Mouse (Mus musculus): ENCODE measurements at regions not wholly inside any gene's neighbourhood (a gene's known extent, or its start where the extent isn't known, plus 50 kb on each side); places are given as distances from the start of the nearest gene placed in this dataset.

DNA sequence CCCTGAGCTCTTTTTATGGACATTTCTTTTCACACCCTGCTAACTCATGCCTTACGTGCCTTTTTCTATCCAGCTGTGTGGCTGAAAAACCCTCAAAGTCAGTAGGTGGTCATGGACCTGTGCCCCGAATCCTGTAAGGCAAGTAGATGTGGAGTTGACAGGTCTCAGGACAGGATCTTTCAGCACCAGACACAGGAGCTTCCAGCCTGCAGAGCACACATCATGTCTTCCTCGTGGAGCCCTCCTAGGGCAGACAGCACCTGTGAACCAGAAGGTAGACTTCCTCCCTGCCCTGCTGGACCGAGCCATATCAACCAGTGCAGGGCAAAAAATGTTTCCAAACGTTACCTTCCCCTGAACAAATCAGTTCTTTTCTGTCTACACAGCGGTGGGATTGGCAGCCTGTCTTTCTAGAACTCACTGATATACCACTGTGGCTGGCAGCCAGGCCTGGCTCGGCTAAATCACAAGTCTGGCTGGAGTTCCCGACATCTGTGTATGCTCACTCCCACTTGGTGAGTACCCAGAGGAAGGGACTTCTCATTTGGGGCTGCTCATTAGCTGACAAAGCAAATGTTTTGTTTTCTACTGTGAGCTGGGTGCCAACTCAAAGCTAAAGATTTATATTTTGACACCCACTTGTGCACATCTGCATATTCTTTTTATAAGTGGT is 336.0 kb downstream of the Foxa2 start:
- Histone ChIP-seq H3K36me3 (no peaks in the 10 kb centered on the region), H3K9me3 (no peaks in the 10 kb centered on the region), H3K27me3 (no peaks in the 10 kb centered on the region), H3K9ac (replicated peaks) (no peak overlapping the region), H3K4me1 (peaks cover 7% of the 10 kb centered on the region; the same call in 1 of the 2 replicates), H3K4me3 (no peak overlapping the region), H3K27ac (replicated peaks) (no peak overlapping the region), H3K4me2 (replicated peaks) (no peak overlapping the region)
- peak; percentile 71 for ATAC-seq (replicated peaks)
- WGBS = 50% methylated on average over 8 of the region's 8 CpGs

DNA sequence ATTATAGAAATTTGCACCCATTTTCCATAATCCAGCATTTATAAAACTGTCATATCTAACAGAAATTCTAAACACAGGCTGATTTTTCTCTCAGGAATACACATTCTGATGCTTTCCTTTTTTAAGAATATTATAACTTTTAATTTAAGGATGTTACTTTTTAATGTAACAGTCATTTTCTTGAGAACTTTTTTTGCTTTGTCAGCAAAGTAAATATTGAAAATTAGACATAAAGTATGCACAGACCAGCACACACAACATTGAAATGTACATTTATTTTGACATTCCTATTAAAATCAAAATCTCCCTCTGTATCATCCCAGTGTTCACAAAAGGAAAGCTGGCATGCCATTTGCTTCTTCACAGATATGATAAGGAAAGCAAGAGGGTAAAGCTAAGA is 337.0 kb downstream of the Foxa2 start:
- no peak overlapping the region for H3K9ac ChIP-seq (replicated peaks)
- H3K27me3 ChIP-seq = no peaks in the 10 kb centered on the region

DNA sequence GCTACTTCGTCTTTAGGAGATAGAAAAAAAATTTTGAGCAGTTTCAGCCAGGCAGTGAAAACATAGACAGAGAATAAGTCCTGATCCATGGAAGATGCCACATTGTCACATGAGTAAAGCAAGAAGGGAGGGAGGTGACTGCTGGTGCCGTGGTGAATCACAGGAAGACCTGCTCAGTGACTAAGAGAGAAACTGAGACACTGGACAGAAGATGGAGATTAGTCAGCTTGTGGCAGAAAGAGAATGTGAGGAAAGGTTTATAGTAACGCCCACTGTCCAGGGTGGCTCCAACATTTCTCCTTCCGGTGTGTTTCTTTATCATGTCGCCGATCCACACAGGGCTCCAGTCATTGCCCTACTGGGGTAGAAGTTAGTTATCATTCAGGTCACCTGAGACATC is 339.6 kb downstream of the Foxa2 start:
- Histone ChIP-seq H3K4me3 (no peak overlapping the region), H3K27ac (replicated peaks) (no peak overlapping the region), H3K4me1 (peaks cover 16% of the 10 kb centered on the region; the same call in 1 of the 2 replicates), H3K9ac (replicated peaks) (no peak overlapping the region), H3K9me3 (no peaks in the 10 kb centered on the region), H3K27me3 (no peaks in the 10 kb centered on the region), H3K4me2 (replicated peaks) (no peak overlapping the region), H3K36me3 (no peaks in the 10 kb centered on the region)
- 88% methylated on average over 6 of the region's 6 CpGs for WGBS
- ATAC-seq (replicated peaks) = no peak

More for the DNA sequence above, 337.0 kb downstream of the Foxa2 start:
- ATAC-seq (replicated peaks) = no peak
- Histone ChIP-seq H3K4me3 (no peak overlapping the region), H3K36me3 (no peaks in the 10 kb centered on the region), H3K9me3 (no peaks in the 10 kb centered on the region), H3K4me2 (replicated peaks) (no peak overlapping the region), H3K4me1 (peaks cover 7% of the 10 kb centered on the region; the same call in 1 of the 2 replicates), H3K27ac (replicated peaks) (no peak overlapping the region)

DNA sequence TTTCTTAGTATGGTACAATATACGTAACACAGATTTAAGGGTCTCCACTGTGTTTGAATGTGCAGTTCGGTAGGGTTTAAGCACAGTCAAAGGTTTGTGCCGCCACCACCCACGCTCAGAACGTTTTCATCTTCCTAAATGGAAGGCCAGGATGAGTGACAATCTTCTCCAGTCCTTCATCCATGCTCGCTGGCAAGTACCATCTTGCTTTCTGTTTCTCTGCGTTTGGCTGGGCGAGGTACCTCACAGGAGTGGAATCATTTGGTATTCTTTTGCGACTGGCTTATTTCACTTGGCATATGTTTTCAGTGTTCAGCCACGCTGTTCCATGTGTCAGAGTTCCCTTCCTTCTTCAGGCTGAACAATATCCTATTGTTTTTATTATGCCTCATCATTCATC is 342.3 kb downstream of the Pax1 start:
- Histone ChIP-seq H3K27me3 (no peaks in the 10 kb centered on the region), H3K27ac (replicated peaks) (no peak overlapping the region), H3K36me3 (no peaks in the 10 kb centered on the region), H3K9me3 (no peaks in the 10 kb centered on the region), H3K4me1 (0 out of 2 replicates have a peak, but pooled peaks cover 8% of the 10 kb centered on the region), H3K4me3 (no peak overlapping the region), H3K4me2 (replicated peaks) (no peak overlapping the region), H3K9ac (replicated peaks) (no peak overlapping the region)
- WGBS = 73% methylated on average over 10 of the region's 10 CpGs
- no peak for ATAC-seq (replicated peaks)

DNA sequence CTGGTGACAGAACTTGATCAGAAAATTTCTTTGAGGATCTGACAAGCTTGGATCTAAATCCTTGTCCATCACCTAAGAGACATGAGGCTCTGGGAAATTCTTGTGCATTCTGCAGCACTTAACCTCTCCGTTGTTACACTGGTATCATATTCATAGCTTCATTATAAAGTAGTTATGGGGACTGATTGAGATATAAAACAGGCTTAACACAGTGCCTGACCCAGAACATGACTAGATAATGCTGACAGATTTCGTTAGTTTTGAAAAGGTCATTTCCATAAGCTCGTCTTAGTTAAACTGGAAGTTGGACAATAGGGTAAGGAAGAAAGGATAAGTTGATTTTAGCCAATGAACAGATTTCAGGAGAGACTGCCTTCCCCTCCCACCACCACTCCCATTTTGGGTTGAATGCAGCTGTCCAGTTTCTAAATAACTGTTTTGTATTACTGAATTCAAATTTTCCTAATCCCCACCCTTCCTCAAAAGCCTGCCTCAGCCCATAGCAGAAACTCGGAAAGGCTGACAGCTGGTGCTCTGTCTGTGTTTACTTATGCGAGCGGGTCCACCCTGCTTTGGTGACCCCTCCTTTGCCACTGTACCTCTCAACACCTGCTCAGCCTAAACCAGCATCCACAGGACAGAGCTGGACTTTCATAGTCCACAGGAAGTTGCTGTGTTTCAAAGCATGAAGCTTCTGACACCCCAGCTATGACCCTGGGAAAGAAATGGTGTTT is 340.8 kb downstream of the Pax1 start:
- H3K27ac ChIP-seq (replicated peaks) = no peak overlapping the region
- WGBS = 20% methylated on average over 6 of the region's 6 CpGs
- 0 out of 2 replicates have a peak, but pooled peaks have one; percentile 29 for ATAC-seq (replicated peaks)
- no peak overlapping the region for H3K9ac ChIP-seq (replicated peaks)
- H3K27me3 ChIP-seq = no peaks in the 10 kb centered on the region
- no peak overlapping the region for H3K4me3 ChIP-seq
- H3K36me3 ChIP-seq = no peaks in the 10 kb centered on the region
- H3K9me3 ChIP-seq = no peaks in the 10 kb centered on the region
- no peak overlapping the region for H3K4me2 ChIP-seq (replicated peaks)
- 0 out of 2 replicates have a peak, but pooled peaks cover 8% of the 10 kb centered on the region for H3K4me1 ChIP-seq

DNA sequence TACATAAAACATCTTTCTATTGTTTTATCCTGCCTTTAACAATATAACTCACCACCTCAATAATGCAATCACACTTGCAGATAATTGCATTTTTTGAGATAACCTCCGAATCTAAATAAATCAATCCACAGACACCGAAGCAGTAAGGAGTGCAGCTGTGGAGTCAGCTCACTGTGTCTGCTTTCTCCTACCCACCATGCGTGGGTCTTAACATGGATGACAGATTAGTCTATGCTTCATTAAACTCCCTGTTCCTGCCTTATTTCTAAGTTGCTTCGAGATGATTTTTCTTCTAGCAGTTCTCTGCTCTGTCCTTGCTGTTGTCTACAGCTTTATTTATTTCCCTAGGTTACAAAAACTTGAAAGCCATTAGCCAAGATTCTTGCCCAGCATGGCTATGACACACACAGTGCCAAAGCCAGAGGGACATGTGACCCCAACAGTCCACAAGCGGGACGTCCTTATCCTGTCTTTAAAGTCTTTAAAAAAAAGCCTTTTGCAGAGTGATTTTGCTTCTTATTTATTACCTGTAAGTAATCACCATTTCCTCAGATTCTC is 337.9 kb downstream of the Pax1 start:
- H3K36me3 ChIP-seq = no peaks in the 10 kb centered on the region
- no peak overlapping the region for H3K4me3 ChIP-seq
- H3K9ac ChIP-seq (replicated peaks) = no peak overlapping the region
- H3K27me3 ChIP-seq = no peaks in the 10 kb centered on the region
- no peaks in the 10 kb centered on the region for H3K9me3 ChIP-seq
- 71% methylated on average over 6 of the region's 6 CpGs for WGBS
- 0 out of 2 replicates have a peak, but pooled peaks cover 8% of the 10 kb centered on the region for H3K4me1 ChIP-seq
- H3K27ac ChIP-seq (replicated peaks) = no peak overlapping the region
- ATAC-seq (replicated peaks) = no peak
- H3K4me2 ChIP-seq (replicated peaks) = no peak overlapping the region

DNA sequence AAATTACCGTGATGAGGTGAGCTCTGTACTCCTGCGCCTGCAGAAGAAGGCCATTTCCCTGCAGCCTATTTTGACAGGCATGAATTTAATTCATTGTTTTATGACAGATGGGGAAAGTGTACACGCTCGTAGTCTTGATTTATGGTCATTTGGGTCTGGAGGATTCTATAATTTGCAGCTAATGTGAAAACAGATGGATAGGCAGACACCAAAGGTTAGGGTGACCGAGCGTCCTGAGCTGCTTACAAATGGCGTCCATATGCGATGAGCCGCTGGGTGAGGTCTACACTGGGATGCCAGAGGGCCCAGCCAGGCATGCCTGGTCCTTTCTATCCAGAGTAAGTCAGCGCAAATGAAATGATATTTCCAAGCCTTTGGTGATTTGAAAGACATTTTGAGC is 330.2 kb downstream of the Pax1 start:
- no peak overlapping the region for H3K4me3 ChIP-seq
- WGBS = 87% methylated on average over 10 of the region's 10 CpGs
- no peak overlapping the region for H3K9ac ChIP-seq (replicated peaks)
- H3K9me3 ChIP-seq = no peaks in the 10 kb centered on the region
- no peak overlapping the region for H3K4me2 ChIP-seq (replicated peaks)
- no peaks in the 10 kb centered on the region for H3K36me3 ChIP-seq
- H3K27ac ChIP-seq (replicated peaks) = no peak overlapping the region
- H3K27me3 ChIP-seq = no peaks in the 10 kb centered on the region
- ATAC-seq (replicated peaks) = no peak
- H3K4me1 ChIP-seq = no peaks in the 10 kb centered on the region

DNA sequence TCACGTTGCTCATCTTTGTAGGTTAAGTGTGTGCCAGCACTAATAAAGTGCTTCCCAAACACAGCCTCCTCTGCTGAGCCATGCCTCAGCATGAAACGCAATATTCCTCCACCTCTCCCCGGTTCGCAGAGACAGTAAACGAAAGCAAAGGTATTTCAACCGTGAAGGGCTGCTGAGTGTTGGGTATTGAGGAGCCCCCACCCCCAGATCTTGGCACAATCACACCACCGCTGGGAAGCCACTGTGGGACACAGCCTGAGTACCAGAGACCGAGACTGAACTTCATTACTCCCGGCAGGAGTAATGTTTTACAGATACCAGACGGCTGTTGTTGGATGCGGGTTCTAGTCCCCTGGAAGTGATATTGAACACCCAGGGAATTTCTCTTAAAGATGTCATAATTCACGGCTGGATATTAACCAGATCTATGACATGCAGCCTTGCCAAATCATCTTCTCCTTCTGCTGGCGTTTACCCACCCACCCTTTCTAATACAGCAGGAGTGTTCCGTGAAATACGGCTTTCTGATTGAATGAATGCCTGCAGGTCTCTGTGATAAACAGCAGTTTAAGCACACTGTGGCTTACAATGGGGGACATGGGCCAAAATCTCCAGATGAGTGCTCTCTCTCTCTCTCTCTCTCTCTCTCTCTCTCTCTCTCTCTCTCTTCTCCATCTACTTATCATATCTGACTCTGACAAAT is 328.9 kb downstream of the Pax1 start:
- WGBS = 67% methylated on average over 15 of the region's 15 CpGs
- no peak for ATAC-seq (replicated peaks)

DNA sequence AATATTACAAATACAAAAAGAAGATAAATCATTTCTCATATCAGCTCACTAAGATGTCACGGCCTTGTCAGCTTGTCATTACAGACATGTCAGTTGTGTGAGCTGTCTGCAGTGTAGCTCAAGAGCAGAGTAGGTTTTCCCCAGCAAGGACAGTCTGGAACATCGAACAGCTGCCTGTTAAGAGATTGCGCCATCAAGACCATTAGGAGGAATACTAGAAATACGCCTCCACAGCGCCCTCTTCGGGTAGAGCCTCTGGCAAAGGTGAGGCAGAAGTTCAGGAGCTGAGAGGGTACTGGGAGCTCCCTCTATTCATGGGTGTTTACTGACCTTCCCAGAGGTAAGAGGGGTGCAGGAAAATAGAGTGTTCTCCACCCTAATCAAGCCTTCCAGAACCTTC is 327.0 kb downstream of the Pax1 start:
- no peak for ATAC-seq (replicated peaks)
- no peak overlapping the region for H3K9ac ChIP-seq (replicated peaks)
- H3K36me3 ChIP-seq = no peaks in the 10 kb centered on the region
- no peaks in the 10 kb centered on the region for H3K27me3 ChIP-seq
- no peak overlapping the region for H3K4me3 ChIP-seq
- H3K9me3 ChIP-seq = no peaks in the 10 kb centered on the region
- H3K27ac ChIP-seq (replicated peaks) = no peak overlapping the region
- no peak overlapping the region for H3K4me2 ChIP-seq (replicated peaks)
- 19% methylated on average over 6 of the region's 6 CpGs for WGBS
- H3K4me1 ChIP-seq = no peaks in the 10 kb centered on the region

More for the DNA sequence above, 328.9 kb downstream of the Pax1 start:
- H3K27me3 ChIP-seq = no peaks in the 10 kb centered on the region
- H3K4me3 ChIP-seq = no peak overlapping the region
- no peak overlapping the region for H3K27ac ChIP-seq (replicated peaks)
- no peaks in the 10 kb centered on the region for H3K9me3 ChIP-seq
- H3K36me3 ChIP-seq = no peaks in the 10 kb centered on the region
- no peak overlapping the region for H3K4me2 ChIP-seq (replicated peaks)
- no peaks in the 10 kb centered on the region for H3K4me1 ChIP-seq
- no peak overlapping the region for H3K9ac ChIP-seq (replicated peaks)

DNA sequence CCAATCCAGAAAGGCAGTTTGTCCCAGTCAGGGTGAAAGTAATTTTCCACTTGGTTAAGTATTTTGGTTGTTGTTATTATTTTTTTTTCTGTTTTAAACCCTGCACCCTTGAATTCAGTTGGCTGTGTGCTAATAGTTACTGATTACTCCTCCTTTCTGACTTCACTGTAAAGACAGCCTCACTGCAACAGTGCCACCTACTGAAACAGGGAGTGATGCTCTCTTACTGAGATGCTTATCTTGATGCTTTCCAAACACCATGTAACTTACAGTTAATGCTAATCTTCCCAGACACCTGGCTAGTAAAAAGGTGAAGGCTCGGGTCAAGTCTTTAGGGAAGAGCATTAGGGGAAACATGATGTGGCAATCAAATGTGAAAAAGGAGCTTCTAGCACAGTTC is 294.9 kb downstream of the Pax1 start:
- H3K9ac ChIP-seq (replicated peaks) = no peak overlapping the region
- no peaks in the 10 kb centered on the region for H3K27me3 ChIP-seq
- no peak overlapping the region for H3K4me2 ChIP-seq (replicated peaks)
- no peaks in the 10 kb centered on the region for H3K4me1 ChIP-seq
- H3K9me3 ChIP-seq = no peaks in the 10 kb centered on the region
- no peaks in the 10 kb centered on the region for H3K36me3 ChIP-seq
- no peak overlapping the region for H3K4me3 ChIP-seq
- ATAC-seq (replicated peaks) = 0 out of 2 replicates have a peak, but pooled peaks have one; percentile 19
- WGBS = 36% methylated on average over 1 of the region's 1 CpGs
- no peak overlapping the region for H3K27ac ChIP-seq (replicated peaks)

DNA sequence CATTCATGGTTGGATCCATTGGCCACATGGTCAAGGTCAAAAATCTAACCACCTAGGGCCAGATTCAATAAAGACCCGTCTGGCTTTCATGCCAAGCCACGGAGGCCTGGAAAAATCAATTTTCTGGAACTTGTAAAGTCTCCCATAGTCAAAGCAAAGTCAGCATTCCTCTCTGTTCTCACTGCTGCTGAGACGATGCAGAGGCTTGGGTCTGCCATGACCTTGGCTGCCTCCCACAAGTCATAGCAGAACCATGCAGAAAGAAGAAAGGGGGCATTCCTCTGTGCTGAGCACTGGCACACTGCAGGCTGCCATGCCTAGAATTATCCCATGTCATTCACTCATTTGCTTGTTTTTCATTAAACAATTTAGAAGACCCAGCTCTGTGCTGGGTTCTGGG is 288.5 kb downstream of the Pax1 start:
- ATAC-seq (replicated peaks) = no peak
- H3K9me3 ChIP-seq = no peaks in the 10 kb centered on the region
- H3K27me3 ChIP-seq = no peaks in the 10 kb centered on the region
- no peak overlapping the region for H3K4me3 ChIP-seq
- 80% methylated on average over 3 of the region's 3 CpGs for WGBS
- H3K9ac ChIP-seq (replicated peaks) = no peak overlapping the region
- no peaks in the 10 kb centered on the region for H3K4me1 ChIP-seq
- no peak overlapping the region for H3K4me2 ChIP-seq (replicated peaks)
- H3K36me3 ChIP-seq = no peaks in the 10 kb centered on the region
- no peak overlapping the region for H3K27ac ChIP-seq (replicated peaks)

DNA sequence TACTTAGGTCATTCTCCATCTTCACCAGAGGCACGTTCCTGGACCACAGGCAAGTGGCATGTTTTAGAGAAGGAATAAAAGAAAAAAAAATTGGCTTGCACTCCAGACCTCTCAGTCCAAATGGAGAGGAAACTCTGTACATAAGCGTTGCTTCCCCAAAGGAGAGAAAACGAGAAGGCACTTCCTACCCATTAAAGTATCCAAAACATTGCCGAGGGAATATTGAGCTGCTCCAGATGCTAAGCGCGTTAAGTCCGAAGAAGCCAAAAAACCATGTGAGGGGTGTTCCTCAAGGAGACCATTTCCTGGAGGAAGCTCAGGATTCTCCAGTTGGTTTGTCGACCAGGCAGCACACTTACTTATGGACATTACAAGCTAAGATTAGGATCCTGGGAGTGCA is 286.2 kb downstream of the Pax1 start:
- Histone ChIP-seq H3K4me3 (no peak overlapping the region), H3K4me2 (replicated peaks) (no peak overlapping the region), H3K27me3 (no peaks in the 10 kb centered on the region), H3K9me3 (no peaks in the 10 kb centered on the region), H3K36me3 (no peaks in the 10 kb centered on the region), H3K9ac (replicated peaks) (no peak overlapping the region), H3K27ac (replicated peaks) (no peak overlapping the region), H3K4me1 (no peaks in the 10 kb centered on the region)
- ATAC-seq (replicated peaks) = no peak
- WGBS = 85% methylated on average over 8 of the region's 8 CpGs

All from forebrain, embryonic 15.5 days (tissue).